Mouse (Mus musculus) heart, embryonic 16.5 days (tissue): ENCODE results near the gene Mbnl1. TPM values are rescaled to one million over a fixed set of nuclear protein-coding genes. Genes with fewer than 3 reads are reported as not detected.
A peak's percentile ranks its signal among the peaks of the same experiment; 100 is the strongest.
"Not testable (repeated sequence)": the region's sequence is repeated elsewhere in the genome, so short reads cannot be mapped to it uniquely, and the experiment has no call there.

Source experiments
- ATAC-seq: fragments of 200-750 bp; cut with Nextera tagmentation; replicated peaks from 2 replicates; pipeline ENCODE4 v1.8.0; 2017; ENCODE audit warnings: moderate number of reproducible peaks; ENCODE audit not compliant: insufficient read depth, low FRiP score; ENCODE audit errors: extremely low read depth
- H3K27ac ChIP-seq: fragments of 300-500 bp; sonication (generic); 2 replicates; pipeline ENCODE4 v1.5.1; 2014; ENCODE audit warnings: mild to moderate bottlenecking, low read length, control low read depth, moderate library complexity
- H3K27me3 ChIP-seq: fragments of 300-500 bp; sonication (generic); 2 replicates; pipeline ENCODE4 v1.6.1; 2014; ENCODE audit warnings: low read length, mixed read lengths; ENCODE audit not compliant: control insufficient read depth, insufficient read depth
- H3K36me3 ChIP-seq: fragments of 300-500 bp; sonication (generic); 2 replicates; pipeline ENCODE4 v1.6.1; 2014; ENCODE audit not compliant: control insufficient read depth, insufficient read depth
- H3K4me1 ChIP-seq: fragments of 300-500 bp; sonication (generic); 2 replicates; pipeline ENCODE4 v1.6.1; 2014; ENCODE audit warnings: low read length, mixed read lengths; ENCODE audit not compliant: control insufficient read depth, insufficient read depth
- H3K4me2 ChIP-seq: fragments of 300-500 bp; sonication (generic); 2 replicates; pipeline ENCODE4 v1.6.1; 2014; ENCODE audit warnings: low read depth, mild to moderate bottlenecking, control low read depth, low read length
- H3K4me3 ChIP-seq: fragments of 300-500 bp; sonication (generic); 2 replicates; pipeline ENCODE4 v1.5.1; 2014; ENCODE audit warnings: mild to moderate bottlenecking, control low read depth, low read length
- H3K9ac ChIP-seq: fragments of 300-500 bp; sonication (generic); 2 replicates; pipeline ENCODE4 v1.6.1; 2014; ENCODE audit warnings: low read length, control low read depth
- H3K9me3 ChIP-seq: fragments of 300-500 bp; sonication (generic); replicated peaks from 2 replicates; pipeline ENCODE4 v1.6.1; 2016; ENCODE audit warnings: low read length; ENCODE audit not compliant: control insufficient read depth
- WGBS: fragments of 180-500 bp; shearing (Covaris S2); extraction: QIAGEN DNeasy Blood & Tissue Kit; methylation state at CpG from one replicate; pipeline ENCODE4 v1.1.7; 2014; 5-methylcytosine and 5-hydroxymethylcytosine counted together
- polyA plus RNA-seq: library from polyadenylated mRNA; unstranded; fragments of >200 nt; fragmentation: Nextera tagmentation; extraction: Ambion mirVana; gene quantifications from 2 replicates; pipeline ENCODE4 v1.2.1, GENCODE M21; 2015

Gene Mbnl1
- polyA plus RNA-seq, result 86.0 and 92.8 TPM in 2 replicates

DNA sequence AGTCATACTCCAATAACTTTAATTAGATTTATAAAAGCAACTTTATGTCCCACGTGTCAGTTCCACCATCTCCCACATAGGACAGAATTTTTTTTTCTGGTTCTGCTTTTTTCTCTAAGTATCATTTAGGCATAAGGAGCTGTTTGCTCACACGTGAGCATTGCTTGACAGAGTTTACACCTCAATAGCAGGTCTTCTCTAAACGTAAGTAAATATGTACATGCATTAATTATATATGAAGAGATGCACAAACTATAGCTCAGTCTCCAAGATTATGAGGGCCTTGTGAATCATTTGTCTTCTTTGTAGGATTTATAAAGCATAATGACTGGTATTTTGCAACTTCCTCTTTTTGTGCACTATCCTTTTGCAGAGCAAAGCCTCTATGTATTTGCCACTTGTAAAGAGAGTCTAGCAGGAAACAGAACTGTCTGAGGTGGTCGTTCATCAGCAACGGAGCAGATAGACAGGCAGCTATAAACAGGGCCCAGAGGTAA, at the start of gene Mbnl1:
Mbnl1 (plus strand) TSS at position 150 of the 497 bp plus-strand sequence.
- no peak within 1 kb of the TSS for H3K9ac ChIP-seq
- H3K36me3 ChIP-seq, result no peaks in the 10 kb centered on the region
- WGBS, result 58% methylated on average over 5 of the region's 5 CpGs
- H3K4me3 ChIP-seq, result no peak within 1 kb of the TSS
- no peak within 1 kb of the TSS; the same call in 1 of the 2 replicates for H3K4me2 ChIP-seq
- H3K27me3 ChIP-seq, result no peaks in the 10 kb centered on the region
- no peak within 1 kb of the TSS for H3K27ac ChIP-seq
- no peak for ATAC-seq
- no peaks in the 10 kb centered on the region for H3K9me3 ChIP-seq
- H3K4me1 ChIP-seq, result 0 out of 2 replicates have a peak, but pooled peaks cover 3% of the 10 kb centered on the region

DNA sequence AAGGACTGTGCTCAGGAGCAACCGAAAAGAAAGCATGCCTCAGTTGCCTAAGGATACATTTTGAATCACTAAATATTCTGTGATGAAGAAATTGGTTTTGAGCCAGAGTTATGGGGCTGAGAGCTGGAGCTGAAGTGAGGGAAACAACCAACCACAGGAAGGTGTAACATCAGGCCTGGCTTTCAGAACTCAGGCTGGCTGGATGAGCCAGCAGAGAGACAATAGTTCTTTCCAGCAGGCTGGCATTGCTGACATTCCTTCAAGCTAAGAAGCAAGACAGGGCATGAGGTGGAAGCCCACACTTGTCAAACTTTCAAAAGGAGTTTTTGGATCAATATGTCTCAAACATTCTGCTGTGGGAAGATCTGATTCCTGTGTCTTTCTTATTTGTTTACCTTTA, 48.5 kb upstream of the Mbnl1 start:
- Histone ChIP-seq H3K4me1 (no peaks in the 10 kb centered on the region), H3K27me3 (no peaks in the 10 kb centered on the region), H3K4me2 (no peak overlapping the region), H3K4me3 (no peak overlapping the region), H3K9me3 (no peaks in the 10 kb centered on the region), H3K9ac (no peak overlapping the region), H3K36me3 (no peaks in the 10 kb centered on the region), H3K27ac (no peak overlapping the region)
- 77% methylated on average over 1 of the region's 1 CpGs for WGBS
- no peak for ATAC-seq

GRCm38 (mm10) chr3:60429049-60429448, 43.6 kb upstream of the Mbnl1 start:
- no peak overlapping the region for H3K27ac ChIP-seq
- no peaks in the 10 kb centered on the region for H3K36me3 ChIP-seq
- 74% methylated on average over 5 of the region's 5 CpGs for WGBS
- H3K4me3 ChIP-seq, result no peak overlapping the region
- ATAC-seq, result no peak
- no peaks in the 10 kb centered on the region for H3K4me1 ChIP-seq
- no peak overlapping the region for H3K9ac ChIP-seq
- H3K27me3 ChIP-seq, result no peaks in the 10 kb centered on the region
- no peak overlapping the region for H3K4me2 ChIP-seq
- no peaks in the 10 kb centered on the region for H3K9me3 ChIP-seq

- Histone ChIP-seq H3K4me2 (no peak overlapping the region), H3K27ac (peak overlapping the region; percentile 53; the same call in 1 of the 2 replicates)
- no peak for ATAC-seq
Measured at GRCm38 (mm10) chr3:60437254-60437653, 35.4 kb upstream of the Mbnl1 start.

DNA sequence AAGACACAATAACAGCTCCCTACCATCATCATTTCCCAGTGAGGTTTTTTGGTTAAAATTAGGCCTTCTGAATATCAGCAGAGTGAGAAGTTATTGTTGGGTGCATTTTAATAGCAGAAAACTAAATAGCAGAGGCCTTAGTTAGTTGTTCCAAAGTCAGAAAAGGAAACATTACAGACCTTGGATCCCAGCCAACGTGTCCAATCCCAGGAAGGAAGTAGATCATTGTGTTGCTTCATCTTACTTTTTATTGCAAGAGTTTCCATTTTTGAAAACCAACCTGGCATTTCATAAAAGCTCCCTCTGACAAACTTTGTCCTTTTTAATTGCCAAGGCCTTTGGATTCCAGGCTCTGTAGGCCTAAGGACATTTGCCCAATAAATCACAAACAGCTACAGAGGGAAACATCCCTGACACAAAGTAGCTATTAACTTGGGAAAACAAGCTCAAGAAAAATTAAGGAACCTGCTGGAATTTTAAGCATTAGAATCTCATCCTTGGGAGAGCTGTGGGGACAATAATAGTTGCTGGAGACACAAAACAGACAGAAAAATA, 34.9 kb upstream of the Mbnl1 start:
- Histone ChIP-seq H3K9ac (no peak overlapping the region), H3K36me3 (no peaks in the 10 kb centered on the region), H3K4me1 (no peaks in the 10 kb centered on the region), H3K4me2 (no peak overlapping the region), H3K9me3 (no peaks in the 10 kb centered on the region), H3K27ac (no peak overlapping the region), H3K4me3 (no peak overlapping the region), H3K27me3 (no peaks in the 10 kb centered on the region)
- WGBS, result 41% methylated on average over 1 of the region's 1 CpGs
- ATAC-seq, result no peak

More at GRCm38 (mm10) chr3:60437254-60437653, 35.4 kb upstream of the Mbnl1 start:
- no peaks in the 10 kb centered on the region for H3K36me3 ChIP-seq
- no peak overlapping the region for H3K4me3 ChIP-seq
- no peaks in the 10 kb centered on the region for H3K9me3 ChIP-seq
- H3K27me3 ChIP-seq, result no peaks in the 10 kb centered on the region
- no peaks in the 10 kb centered on the region for H3K4me1 ChIP-seq
- no peak overlapping the region for H3K9ac ChIP-seq

- Histone ChIP-seq H3K9ac (no peak overlapping the region), H3K27me3 (no peaks in the 10 kb centered on the region), H3K9me3 (no peaks in the 10 kb centered on the region), H3K36me3 (no peaks in the 10 kb centered on the region), H3K4me2 (no peak overlapping the region), H3K27ac (no peak overlapping the region), H3K4me1 (no peaks in the 10 kb centered on the region), H3K4me3 (no peak overlapping the region)
- ATAC-seq, result no peak
- WGBS, result 89% methylated on average over 1 of the region's 1 CpGs
Measured at GRCm38 (mm10) chr3:60438715-60439114, 33.9 kb upstream of the Mbnl1 start.

GRCm38 (mm10) chr3:60461828-60462521, 10.7 kb upstream of the Mbnl1 start:
- H3K4me1 ChIP-seq, result no peaks in the 10 kb centered on the region
- no peak overlapping the region for H3K4me2 ChIP-seq
- no peak overlapping the region for H3K4me3 ChIP-seq
- H3K9ac ChIP-seq, result no peak overlapping the region
- no peaks in the 10 kb centered on the region for H3K9me3 ChIP-seq
- no peak for ATAC-seq
- H3K36me3 ChIP-seq, result no peaks in the 10 kb centered on the region
- 75% methylated on average over 6 of the region's 6 CpGs for WGBS
- H3K27me3 ChIP-seq, result no peaks in the 10 kb centered on the region
- no peak overlapping the region for H3K27ac ChIP-seq

- H3K4me1 ChIP-seq, H3K9me3 ChIP-seq, ATAC-seq, H3K27ac ChIP-seq, H3K27me3 ChIP-seq, H3K4me3 ChIP-seq, H3K9ac ChIP-seq, H3K36me3 ChIP-seq, H3K4me2 ChIP-seq: not testable (repeated sequence)
- 28% methylated on average over 2 of the region's 3 CpGs for WGBS
Measured at GRCm38 (mm10) chr3:60468667-60469066, 4.0 kb upstream of the Mbnl1 start.

- not testable (repeated sequence) for H3K4me2 ChIP-seq, H3K9me3 ChIP-seq, H3K27me3 ChIP-seq, H3K4me1 ChIP-seq, H3K9ac ChIP-seq, H3K4me3 ChIP-seq, H3K36me3 ChIP-seq
- 79% methylated on average over 2 of the region's 3 CpGs for WGBS
- ATAC-seq, result 0 out of 2 replicates have a peak, but pooled peaks have one; percentile 28
- peak overlapping the region; percentile 48 for H3K27ac ChIP-seq
Measured at GRCm38 (mm10) chr3:60469170-60469805, 3.3 kb upstream of the Mbnl1 start.
